Mouse (Mus musculus): ENCODE measurements at regions not wholly inside any gene's neighbourhood (a gene's known extent, or its start where the extent isn't known, plus 50 kb on each side); places are given as distances from the start of the nearest gene placed in this dataset.

DNA sequence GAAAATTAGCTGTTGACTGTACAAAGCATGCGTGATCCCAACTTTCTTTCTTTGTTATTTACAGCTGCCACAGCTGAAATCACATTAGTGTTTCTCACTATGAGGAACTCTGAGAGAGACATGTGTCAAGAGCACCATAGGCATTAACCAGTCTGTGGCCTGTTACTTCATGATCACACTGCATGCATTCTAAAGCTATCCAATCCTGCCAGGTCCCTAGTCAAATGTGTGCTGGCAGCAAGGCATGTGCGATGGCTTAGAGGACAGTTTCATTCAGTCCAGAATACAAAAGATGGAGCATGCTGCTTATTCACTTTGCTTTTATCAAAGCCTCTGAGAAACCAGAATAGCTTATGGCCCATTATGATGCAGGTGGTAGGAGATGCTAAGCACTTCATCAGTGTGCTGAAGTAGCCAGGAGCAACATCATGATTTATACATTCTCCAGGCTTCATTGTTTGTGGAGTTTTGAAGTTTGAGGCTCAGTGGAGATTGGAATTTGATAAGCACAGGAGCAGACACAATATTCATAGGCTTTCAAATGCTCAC lies 882.9 kb upstream of the Lrrn3 start:
- no peak for DNase-seq (ENCODE audit: extremely low spot score)

DNA sequence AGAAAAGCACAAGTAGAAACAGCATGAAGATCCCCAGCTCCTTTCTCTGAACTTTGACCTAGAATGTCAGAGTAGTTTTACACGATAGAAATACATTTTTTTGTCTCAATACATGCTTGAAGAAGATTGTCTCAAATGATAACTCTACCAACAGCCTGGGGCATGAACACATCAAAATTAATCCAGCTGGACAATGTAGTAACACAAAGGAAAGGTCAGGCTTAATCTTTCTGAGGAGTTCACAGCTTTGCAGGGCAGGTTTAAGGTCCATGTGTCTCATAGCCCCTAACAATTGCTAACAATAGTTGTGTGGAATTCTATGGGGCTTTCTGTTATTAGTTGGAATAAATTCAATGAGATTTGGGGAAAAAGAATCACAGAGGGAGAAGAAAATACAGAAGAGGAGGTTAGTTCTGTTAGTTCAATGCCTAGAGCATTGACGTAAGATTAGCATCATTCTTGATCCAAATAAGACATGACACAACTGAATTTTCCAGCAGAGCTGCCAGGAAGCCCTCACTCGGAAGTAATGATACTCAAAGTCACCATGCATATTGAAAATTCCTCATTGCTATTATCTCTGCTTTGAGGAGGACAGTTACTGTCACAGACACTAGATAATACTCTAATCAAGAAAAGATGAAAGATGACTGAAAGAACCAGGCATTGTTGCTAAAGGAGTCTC lies 852.9 kb upstream of the Lrrn3 start:
- DNase-seq (ENCODE audit: extremely low spot score) = no peak

DNA sequence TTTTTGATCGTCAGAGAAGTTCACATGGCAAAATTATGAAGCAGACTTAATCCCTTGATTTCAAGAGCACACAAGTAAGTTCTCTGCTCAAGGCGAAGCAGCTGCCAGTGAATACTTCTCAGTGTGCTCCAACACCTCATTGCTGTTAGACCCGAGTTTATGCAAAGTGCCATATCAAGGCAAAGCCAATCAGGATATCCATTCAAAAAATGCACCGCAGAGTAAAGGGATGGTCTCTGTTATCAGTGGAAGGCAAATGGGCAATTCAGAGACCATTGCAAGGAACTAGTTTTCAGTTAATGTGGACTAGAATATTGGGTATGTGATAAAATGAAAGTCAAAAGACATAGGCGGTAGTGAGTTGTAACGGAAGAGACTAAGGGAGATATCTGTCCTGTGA lies 820.2 kb upstream of the Lrrn3 start:
- no peak for DNase-seq (ENCODE audit: extremely low spot score)

DNA sequence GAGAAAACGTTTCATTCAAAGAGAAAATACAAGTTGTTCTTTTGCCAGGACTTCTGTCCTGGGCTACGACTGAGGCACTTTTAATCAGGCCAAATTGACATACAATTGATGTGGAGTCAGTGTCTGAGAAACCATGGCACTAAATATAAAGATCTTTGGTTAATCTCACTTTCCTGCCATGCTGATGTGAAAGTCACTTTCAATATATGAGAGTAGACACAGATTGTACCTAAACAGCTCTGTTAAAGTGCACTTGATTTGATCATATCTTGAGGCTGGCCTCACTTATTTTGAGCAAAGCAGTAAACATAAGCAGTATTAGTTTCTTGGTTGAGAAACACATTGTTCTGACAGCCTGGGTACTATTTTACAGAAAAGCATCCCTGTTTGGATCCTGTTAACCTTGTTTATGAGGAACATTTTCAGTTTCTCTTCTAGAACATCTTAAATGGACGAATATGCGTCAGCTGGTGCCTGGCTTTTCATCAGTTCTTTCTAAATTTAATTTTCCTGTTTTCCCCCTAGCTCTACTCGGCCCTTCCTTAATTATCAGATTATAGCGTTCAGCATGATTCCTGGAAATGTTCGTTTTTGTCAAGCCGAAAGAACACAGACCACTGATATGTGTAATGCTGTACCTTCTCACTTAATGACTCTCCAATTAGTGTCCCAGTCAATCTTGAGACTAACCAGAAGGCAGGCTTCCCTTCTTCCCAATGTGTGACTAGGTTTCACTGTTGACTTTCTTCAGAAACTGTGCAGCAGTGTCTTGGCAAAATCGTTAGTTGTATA lies 791.2 kb upstream of the Lrrn3 start:
- DNase-seq (ENCODE audit: extremely low spot score) = no peak

DNA sequence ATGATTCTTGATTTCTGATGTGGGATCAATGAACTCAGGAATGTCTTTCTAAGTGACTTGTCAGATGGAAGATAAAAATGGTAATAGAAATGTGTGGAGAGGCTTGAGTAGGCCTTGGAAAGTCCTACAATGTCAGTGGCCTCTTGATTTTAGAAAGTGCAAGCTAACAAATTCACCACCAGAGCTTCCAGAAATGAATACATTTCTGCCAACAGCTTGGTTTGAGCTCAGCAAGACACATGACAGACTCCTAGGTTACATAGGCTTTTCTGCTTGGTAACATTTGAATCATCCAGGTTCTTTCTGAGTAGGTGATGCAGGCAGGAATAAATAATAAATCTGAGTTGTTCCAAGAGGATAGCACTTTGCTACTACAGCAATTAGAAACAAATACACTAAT lies 764.2 kb upstream of the Lrrn3 start:
- DNase-seq (ENCODE audit: extremely low spot score) = no peak

DNA sequence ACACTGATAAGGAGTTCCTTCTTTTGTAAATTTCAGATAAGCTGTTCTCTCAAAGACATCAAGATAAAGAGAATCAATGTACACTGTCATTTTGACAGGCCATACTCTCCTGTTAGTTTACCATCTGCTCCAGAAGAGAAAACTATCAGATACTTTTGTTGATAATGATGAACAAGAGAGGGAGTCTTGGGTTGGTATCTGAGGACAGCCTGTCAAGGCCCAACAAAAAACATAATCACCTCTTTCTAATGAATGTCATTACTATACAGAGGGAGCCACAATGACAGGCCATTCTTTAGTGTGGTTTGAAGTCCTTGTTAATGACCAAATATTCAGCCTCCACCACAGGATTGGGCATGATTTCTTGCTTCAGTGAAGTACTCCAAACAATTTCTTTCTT lies 743.0 kb upstream of the Lrrn3 start:
- no peak for DNase-seq (ENCODE audit: extremely low spot score)

DNA sequence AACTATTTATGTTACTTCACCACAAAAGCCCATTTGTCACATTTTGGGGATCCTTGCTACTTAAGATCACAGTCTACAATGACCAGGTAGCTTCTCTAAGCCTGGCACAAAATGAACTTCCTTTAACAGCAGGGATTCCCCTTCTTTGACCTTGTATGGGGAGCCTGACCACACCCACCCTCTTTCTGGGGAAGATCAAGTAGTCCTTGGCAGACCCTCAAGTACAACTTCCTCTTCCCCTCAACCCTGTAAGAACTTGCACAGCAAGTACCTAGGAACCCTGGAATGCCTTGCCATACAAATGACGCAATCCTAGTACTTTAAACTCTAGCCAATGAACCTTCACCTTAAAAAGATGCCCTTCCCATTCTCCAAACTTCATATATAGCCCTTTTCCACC lies 695.4 kb upstream of the Lrrn3 start:
- DNase-seq (ENCODE audit: extremely low spot score) = no peak

DNA sequence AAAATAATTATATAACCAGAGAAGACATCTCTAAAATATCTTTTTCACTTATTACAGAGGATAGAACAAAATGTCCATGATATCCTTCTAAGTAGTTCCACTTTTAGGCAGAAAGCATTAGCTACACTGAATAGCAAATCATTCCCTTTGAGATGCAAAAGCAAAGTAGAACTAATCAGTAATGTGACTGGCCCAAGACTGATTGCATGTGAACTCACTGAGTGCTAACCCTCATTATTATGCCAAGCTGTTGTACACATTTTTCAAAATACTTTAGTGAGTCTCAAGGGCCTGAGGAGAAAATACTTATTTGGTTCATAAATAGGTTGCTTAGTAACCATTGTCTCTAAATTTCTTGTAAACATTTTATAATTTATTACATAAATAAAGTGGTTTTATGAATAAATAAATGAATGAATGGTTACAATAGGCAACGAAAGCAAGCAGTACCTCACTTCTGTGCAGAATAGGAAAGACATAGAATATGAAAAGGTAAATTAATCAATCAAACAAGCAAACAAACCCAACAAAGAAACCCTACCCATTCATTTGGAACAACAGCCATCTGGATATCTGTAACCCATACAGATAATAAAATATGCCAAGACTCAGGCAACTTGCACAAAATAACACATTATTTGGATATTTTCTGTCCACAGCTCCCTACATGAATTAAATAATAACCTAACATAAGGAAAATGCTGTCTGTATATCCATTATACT lies 693.9 kb upstream of the Lrrn3 start:
- DNase-seq (ENCODE audit: extremely low spot score) = no peak

DNA sequence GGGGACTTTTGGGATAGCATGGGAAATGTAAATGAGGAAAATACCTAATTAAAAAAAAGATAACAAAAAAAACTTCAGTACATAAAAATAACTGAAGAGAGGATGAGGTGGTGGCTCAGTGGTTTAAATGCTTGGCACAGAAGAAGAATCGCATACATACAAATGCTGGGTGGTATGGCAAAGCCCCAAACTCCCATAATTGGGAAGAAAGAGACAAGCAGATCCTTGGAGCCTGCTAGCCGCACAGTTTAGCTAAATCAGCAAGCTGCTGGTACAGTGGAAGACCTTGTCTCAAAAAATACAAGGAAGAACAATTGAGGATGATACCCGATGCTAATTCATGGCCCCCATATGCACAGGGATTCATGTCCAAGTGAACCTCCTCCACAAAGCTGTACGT lies 661.7 kb upstream of the Lrrn3 start:
- no peak for DNase-seq (ENCODE audit: extremely low spot score)

DNA sequence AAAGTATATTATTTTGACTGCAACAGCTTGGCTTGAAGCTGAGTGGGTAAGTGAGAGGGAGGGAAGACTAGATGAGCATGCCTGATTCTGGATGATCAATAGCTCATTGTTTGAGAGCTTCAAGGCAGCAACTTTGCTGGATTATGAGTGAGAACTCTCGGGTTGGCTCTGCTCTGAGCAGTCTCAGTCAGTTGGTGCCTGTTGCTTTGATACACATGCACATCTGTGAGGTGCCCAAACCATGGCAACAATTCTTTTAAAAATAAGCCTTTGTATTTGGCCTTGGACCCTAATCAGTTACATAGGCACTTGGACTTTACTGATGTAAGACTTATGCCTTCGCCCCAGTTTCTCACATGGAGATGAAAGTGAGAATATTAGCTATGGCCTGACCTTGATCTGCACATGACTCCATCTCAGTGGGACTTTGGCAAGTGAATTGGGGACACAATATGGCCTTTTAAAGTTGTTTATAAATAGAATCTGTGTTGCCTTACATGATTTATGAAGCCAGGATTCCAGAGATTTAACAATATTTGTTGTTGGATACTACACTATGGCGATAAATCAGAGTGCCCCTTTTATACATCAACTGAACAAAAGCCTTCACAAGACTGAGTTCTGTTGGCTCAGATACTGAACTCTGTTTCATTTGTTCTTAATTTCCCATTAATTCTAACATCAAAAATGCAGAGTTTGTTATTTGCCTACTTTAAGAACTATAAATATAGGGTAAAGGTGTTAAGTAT lies 652.6 kb upstream of the Lrrn3 start:
- no peak for DNase-seq (ENCODE audit: extremely low spot score)

DNA sequence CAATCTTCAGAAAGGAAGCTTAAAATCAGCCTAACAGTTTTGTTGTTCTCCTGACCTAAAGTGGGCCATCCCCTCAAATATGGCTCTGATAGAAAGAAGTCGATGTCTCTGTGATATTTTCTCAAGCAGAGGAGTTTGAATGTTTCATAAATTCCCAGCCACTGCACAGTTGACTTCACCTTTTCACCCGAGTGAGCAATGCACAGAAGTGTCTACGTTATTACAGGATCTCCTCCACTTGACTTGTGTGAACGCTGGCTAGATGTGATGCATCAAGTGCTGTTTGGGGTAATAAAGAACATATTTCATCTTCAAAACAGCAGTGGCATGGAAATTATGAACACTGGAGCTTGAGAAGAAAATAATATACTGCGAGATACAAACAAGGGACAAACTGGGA lies 651.9 kb upstream of the Lrrn3 start:
- no peak for DNase-seq (ENCODE audit: extremely low spot score)

DNA sequence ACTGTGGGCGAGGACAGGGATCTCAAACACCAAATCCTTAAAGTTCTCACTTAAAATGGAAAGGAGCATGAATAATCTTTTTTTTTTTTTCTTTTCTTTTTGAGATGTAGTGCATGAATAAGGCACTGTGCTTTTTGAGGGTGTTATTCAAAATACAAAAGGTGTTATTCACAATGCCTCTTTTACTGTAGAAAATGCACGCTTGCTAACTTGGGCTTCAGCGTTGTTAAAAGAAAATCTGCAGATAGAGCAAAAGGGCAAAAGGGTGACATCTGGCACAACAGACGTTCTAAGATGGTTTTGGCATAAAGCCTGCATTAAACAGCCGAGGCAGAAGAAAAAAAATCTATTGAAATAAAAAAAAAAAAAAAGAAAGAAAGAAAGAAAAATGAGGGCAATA lies 651.5 kb upstream of the Lrrn3 start:
- no peak for DNase-seq (ENCODE audit: extremely low spot score)

DNA sequence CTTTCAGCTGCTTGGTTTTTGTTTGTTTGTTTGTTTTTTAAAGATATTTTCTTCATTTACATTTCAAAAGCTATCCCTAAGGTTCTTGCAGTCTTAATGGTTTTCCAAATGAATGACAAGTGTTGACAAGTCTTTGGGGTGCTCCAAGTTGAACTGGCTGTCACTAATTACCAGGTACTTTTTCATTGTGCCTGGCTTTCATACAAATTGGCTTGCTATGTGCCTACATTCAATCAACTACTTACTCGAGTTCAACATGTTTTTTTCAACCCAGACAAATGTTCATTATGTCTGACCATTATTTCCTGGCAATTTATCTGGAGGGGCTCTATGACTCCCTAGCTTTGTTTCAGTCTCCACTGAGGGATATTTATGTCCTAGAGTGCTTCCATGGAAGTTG lies 614.0 kb upstream of the Lrrn3 start:
- DNase-seq (ENCODE audit: extremely low spot score) = no peak

DNA sequence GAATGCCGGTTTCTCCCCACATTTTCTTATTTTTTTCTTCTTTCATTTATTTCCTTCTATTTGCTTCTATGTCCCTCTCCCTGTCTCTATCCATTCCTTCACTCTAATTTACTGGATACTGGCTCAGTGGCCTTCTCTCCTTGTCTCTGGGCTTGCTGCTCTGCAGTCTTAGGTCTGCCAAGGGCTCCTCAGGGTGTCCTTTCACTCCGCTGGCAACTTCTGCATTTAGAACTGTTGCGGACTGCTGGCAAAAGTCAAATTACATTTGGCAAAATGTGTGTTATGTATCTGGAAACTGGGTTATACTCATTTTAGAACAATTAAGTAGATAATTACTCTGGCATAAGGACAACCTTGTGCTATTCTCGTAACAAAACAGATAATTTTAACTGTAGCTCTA lies 584.2 kb upstream of the Lrrn3 start:
- no peak for DNase-seq (ENCODE audit: extremely low spot score)

DNA sequence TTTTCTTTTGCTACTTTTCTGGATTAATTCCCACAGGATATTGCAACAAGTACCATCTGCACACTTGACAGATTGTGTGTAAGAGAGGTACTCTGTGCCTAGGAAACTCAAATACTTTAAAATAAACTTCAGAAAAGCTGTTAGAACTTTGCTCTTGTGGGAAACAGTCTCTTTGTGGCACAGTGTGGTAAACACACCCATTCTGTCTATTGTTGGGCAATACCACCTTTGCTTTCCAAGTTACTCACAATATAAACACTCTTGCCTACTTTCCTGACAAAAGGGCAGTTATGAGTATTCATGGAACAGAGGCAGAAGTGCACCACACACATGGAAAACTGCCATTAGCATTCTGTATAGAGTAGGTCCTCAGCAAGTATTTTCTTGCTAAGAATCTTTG lies 577.5 kb upstream of the Lrrn3 start:
- DNase-seq (ENCODE audit: extremely low spot score) = no peak

DNA sequence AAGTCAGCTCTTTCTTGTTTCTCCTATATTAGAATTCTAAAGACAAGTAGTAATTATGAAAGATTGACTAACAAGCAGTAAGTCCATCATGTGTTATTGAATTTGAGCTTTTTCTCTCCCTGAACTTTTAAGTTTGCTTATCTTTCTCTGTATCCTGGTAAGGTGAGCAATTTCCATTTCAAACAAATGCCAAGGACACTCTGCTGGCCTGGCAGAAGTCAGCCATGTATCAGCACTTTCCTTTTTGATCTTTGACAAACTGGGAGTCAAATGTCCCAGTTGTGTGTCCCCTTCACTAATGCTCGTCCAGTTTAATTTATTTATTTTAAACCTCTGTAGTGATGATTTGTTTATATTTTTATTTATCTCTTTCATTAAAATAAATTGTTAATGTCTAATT lies 562.8 kb upstream of the Lrrn3 start:
- DNase-seq (ENCODE audit: extremely low spot score) = no peak

DNA sequence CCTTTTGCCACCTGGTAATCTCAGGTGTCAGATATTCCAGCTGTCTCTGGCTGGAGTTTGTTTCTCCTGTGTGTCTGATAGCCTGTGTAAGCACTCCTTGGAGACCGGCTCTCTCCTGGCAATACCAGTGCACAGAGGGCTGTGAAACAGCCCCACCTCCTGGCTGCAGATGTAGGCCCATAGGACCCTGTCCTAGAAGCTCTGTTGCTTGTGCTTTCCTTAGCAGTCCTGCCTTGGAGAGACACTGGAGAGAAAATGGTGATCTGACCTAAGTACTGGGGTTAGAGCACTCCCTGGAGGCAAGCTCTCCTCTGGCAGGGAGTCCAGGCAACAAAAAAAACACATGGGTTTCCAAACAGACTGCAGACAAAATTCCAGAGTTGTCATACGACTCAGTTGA lies 541.6 kb upstream of the Lrrn3 start:
- DNase-seq (ENCODE audit: extremely low spot score) = peak; percentile 7

DNA sequence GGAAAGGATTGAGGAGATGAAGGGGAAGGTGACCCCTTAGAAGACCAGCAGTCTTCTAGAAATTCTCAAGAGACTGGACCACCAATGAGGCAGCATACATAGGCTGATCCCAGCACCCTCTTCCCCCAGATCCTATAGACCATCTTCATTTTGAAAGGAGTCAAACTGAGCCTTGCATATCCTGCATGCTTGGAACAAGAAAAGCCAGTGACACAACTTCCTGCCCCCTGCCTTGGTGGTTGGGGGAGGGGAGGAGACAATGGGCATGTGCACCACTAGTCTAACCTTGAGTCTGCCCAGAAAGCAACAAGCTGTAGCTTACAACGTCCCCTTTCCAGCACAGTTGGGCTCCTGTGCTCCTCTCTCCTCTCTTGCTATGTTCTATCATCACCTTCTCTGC lies 531.3 kb upstream of the Lrrn3 start:
- no peak for DNase-seq (ENCODE audit: extremely low spot score)

DNA sequence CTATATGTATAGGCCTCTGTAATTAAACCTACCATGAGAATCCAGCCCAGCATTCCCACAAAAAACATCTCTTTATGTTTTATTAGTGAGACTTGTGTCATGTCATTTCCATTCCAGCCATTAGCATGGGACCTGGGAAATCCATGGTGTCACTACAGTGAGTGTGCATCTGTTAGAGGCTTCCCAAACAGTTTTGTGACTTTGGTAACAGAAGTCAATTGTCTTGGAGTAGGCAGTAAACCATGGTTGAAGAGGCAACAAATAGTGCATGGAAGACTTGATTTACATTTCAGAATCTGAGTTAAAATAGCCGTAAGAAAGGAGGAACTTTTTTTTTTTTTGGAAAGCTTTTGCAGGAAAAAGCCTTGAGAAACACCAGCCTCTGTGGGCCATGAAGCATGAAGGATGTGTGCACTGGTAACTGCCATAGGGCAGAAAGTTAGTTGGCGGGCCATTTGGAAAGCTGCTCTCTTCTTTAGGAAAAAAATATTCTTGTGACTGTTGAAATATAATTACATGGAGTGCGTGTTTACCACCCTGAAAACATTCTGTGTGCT lies 522.7 kb upstream of the Lrrn3 start:
- DNase-seq (ENCODE audit: extremely low spot score) = no peak

DNA sequence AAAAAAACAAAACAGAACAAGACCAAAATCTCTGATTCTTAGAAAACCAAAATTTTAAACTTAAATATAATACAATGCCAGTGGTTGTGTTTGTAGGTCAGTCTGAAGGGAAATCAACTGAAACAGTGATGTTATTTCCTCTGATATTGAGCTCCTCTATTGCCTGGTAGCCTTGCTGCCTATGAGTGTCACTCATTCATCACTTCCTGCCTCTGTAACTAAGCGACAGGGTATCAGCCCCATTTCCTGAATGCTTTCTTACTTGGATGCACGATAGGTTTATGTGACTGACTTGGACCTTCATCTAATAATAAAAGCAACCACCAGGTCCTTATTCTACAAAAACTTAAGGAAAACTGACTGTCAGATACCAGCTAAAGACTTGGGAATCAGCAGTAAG lies 520.7 kb upstream of the Lrrn3 start:
- DNase-seq (ENCODE audit: extremely low spot score) = no peak
